Mouse (Mus musculus) lung, postnatal 10 days (tissue): Measurements from ENCODE around the gene Tmtc2.

Source experiments
- DNase-seq: peaks from one replicate; pipeline ENCODE4 v3.0.0; 2021

The Tmtc2 gene

GRCm38 (mm10) chr10:105403931-105404330 is 170.3 kb downstream of the Tmtc2 start:
- DNase-seq: no peak

GRCm38 (mm10) chr10:105402481-105402779 is 171.8 kb downstream of the Tmtc2 start:
- DNase-seq: no peak

DNA sequence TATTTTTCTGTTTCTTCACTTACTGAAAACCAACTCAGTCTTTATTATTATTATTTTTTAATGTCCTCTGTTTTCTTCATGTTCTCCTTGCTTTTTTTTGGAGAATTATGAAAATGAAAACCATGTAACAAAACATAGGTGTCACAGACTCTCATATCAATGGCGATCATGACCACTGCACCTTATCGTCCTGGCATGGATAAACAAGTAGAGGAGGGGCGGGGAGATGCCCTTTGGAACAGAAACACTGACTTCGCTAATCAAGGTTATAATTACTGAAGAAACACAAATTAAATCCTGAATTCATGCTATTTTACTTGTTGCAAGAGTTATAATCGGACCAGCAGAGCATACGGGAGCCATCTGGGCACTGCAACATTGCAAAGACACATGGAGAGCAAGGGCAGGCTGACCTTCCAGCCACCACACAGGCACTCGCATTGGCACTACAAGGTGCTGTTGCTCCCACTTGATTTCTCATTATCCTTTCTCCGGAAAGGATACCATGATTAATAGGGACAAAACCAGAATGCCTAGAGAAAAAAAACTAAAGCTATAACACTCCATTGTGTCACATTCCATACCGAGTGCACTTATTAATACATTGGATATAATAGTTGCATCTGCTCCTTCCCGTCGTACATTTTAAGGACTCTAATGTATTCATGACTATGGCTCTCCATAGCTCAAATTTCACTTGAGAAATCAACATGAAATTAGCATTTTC is 172.3 kb downstream of the Tmtc2 start:
- no peak for DNase-seq

- peak; percentile 7 for DNase-seq
Measured at GRCm38 (mm10) chr10:105399316-105399715, 174.9 kb downstream of the Tmtc2 start.

- no peak for DNase-seq
Measured at GRCm38 (mm10) chr10:105384065-105384464, 190.2 kb downstream of the Tmtc2 start.

DNA sequence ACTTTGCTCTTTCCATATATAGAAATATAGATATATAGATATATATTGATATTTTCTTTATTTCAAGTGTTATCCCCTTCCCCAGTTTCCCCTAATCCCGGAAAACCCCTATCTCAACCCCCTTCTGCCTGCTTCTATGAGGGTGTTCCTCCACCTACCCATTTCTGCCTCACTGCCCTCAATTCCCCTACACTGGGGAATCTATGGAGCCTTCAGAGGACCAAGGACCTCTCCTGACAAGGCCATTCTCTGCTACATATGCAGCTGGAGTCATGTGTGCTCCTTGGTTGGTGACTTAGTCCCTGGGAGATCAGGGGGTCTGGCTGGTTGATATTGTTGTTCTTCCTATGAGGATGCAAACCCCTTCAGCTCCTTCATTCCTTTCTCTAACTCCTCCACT is 192.5 kb downstream of the Tmtc2 start:
- DNase-seq: no peak

GRCm38 (mm10) chr10:105381202-105381601 is 193.0 kb downstream of the Tmtc2 start:
- no peak for DNase-seq

DNA sequence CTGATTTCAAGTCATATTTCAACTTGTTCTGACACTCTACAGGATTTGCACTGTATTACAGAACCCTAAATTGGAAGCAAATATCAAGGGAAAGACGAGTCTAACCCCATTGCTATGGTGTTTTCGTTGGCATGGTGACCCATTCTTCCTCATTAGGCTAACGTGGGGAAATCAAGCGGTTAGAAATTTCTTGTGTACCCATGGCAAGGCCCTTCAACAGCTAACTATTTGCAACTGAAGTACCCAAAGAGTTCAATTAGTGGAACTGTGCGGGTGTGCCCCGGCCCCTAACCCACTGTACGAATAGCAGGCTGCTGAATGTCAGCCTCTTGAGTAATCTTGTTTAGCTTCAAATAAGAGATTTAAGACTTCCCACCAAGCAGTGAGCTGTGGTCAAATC is 193.7 kb downstream of the Tmtc2 start:
- no peak for DNase-seq

- no peak for DNase-seq
Measured at GRCm38 (mm10) chr10:105377711-105378110, 196.5 kb downstream of the Tmtc2 start.

- DNase-seq: no peak
Measured at GRCm38 (mm10) chr10:105373265-105373664, 201.0 kb downstream of the Tmtc2 start.

GRCm38 (mm10) chr10:105368242-105368641 is 206.0 kb downstream of the Tmtc2 start:
- DNase-seq: no peak

- no peak for DNase-seq
Measured at GRCm38 (mm10) chr10:105364480-105364879, 209.8 kb downstream of the Tmtc2 start.

DNA sequence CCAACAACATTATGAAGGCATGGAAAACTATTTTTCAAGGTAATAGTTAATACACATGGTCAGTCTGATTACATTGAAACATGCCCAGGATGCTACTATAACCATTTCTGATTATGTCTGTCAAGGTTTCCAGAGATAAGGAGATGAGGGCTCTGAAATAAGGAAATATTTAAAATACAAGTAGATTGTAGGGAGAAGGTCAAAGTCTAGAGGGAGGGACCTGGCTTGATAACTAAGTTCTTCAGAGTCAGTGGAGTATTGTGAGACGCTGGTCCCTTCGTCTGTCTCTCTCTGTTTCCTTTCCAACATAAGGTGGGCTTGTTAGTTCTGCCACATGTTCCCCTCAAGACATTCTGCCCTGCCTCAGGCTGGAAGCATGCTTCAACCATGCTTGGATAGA is 223.9 kb downstream of the Tmtc2 start:
- no peak for DNase-seq

GRCm38 (mm10) chr10:105345920-105346319 is 228.3 kb downstream of the Tmtc2 start:
- DNase-seq: no peak

DNA sequence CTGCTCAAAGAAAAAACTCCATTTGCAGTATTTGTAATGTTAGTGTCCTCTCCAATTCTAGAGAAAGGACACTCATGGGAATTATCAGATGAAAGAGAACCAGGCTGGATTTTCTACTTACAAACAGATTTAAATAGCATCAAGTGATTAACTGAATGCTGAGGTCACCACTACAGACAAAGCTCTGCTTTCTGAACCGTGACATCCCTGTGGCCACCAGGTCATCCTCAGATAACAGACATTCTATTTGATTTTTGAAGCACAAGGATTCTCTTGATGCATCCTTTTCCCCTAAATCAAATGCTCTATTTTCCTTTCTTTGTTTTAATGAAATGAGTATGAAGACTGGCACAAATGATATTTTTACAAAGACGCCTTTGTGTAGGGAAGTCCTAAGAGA is 241.4 kb downstream of the Tmtc2 start:
- no peak for DNase-seq

DNA sequence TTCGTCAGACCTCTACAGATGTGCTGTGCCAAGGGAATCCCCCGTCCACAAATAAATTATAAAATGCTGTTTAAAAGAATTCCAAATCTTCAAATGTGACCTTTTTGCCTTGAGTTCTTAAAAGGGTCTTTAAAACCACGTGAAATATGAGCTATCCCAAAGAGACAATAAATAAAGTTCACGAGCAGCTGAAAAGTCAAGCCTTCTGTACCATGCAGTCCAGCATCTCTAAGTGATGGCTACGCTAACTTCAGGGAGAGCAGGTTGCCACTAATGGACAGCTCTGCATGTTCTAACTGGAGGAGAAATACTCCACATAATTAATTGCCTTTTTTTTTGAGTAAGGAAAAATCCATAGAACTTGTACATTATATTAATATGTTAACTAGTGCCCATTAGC is 243.9 kb downstream of the Tmtc2 start:
- DNase-seq: no peak

DNA sequence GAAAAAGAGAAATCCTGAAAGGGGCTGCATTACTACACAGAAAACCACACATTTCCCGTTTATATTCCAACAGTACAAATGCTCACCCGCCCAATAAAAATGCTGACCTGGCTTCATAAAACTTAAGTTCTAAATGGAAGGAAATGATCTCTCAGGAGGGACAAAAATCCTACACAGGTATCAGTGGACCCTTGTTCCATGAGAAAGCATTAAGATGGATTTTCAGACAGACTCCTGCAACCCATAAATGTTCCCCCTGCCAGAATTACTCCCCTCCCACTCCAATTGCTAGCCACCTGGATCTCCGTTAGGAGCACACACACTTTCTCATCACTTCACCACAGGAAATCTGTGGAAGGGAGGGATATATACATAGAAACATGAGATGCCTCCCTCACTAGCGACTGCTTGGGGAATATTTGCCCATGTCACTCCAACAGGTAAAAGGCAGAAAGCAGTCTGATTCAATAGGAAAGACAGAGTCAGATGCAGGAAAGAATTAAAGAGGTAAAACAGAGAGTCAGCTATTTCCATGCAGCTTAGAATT is 250.5 kb downstream of the Tmtc2 start:
- DNase-seq: no peak

- DNase-seq: no peak
Measured at GRCm38 (mm10) chr10:105319299-105320057, 254.8 kb downstream of the Tmtc2 start.

- no peak for DNase-seq
Measured at GRCm38 (mm10) chr10:105318869-105319268, 255.4 kb downstream of the Tmtc2 start.

DNA sequence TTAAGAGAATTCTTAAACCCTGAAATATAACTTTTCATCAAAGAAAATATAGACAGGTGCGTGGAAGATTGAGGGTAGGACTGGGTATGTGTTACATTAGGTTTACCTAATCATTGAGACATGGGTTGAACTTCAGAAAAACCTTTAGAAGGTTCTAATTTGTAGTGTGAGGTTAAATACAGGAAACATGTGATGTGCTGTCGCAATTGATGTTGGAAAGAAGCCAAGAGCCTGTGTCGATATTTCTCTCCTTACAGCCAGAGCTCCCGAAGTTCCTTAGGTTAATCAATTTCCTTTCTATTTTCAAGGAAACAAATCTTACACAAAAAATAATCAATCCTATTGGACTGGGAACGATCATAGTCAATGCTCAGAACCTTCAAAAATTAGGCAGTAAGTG is 261.3 kb downstream of the Tmtc2 start:
- no peak for DNase-seq

DNA sequence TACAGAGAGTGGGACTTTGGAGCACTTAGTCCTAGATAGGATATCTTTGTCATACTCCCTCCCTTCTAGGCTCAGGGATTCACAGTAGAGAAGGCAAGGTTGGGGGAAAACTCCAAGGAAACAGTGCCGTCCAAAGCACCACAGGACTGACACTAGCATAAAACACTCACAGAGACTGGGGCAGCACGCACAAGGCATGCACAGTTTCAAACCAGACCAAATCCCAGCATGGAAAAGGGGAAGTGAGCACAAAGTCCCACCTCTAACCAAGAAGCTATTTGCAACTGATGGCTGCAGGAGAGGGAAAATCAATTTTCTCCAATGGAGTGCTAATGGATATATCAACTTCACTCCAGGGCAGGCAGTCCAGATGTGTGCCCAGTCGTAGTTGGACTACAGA is 276.7 kb downstream of the Tmtc2 start:
- DNase-seq: no peak

- no peak for DNase-seq
Measured at GRCm38 (mm10) chr10:105292961-105293360, 281.3 kb downstream of the Tmtc2 start.

GRCm38 (mm10) chr10:105288472-105288871 is 285.8 kb downstream of the Tmtc2 start:
- DNase-seq: no peak

GRCm38 (mm10) chr10:105287575-105287974 is 286.7 kb downstream of the Tmtc2 start:
- DNase-seq: no peak
